Mouse (Mus musculus) forebrain, embryonic 10.5 days (tissue): ENCODE results near the gene Mgll. TPM values are rescaled to one million over a fixed set of nuclear protein-coding genes. Genes with fewer than 3 reads are reported as not detected.

Experiments
- DNase-seq: peaks from one replicate; pipeline ENCODE4 v3.0.0-alpha.2; 2017; ENCODE audit warnings: low spot score; ENCODE audit errors: extremely low spot score
- H3K27ac ChIP-seq: fragments of 300-500 bp; sonication (generic); 2 replicates; pipeline ENCODE4 v1.5.1; 2016; ENCODE audit warnings: mild to moderate bottlenecking
- H3K27me3 ChIP-seq: fragments of 300-500 bp; sonication (generic); 2 replicates; pipeline ENCODE4 v1.6.1; 2016; ENCODE audit warnings: mild to moderate bottlenecking; ENCODE audit not compliant: poor library complexity, severe bottlenecking
- H3K36me3 ChIP-seq: fragments of 300-500 bp; sonication (generic); replicated peaks from 2 replicates; pipeline ENCODE4 v1.6.1; 2016; ENCODE audit warnings: mild to moderate bottlenecking, moderate library complexity
- H3K4me1 ChIP-seq: fragments of 300-500 bp; sonication (generic); 2 replicates; pipeline ENCODE4 v1.6.1; 2016
- H3K4me3 ChIP-seq: fragments of 300-500 bp; sonication (generic); 2 replicates; pipeline ENCODE4 v1.5.1; 2016; ENCODE audit warnings: mild to moderate bottlenecking, moderate library complexity
- H3K9me3 ChIP-seq: fragments of 300-500 bp; sonication (generic); 2 replicates; pipeline ENCODE4 v1.6.1; 2016; ENCODE audit warnings: mild to moderate bottlenecking, moderate library complexity
- WGBS: fragments of 180-500 bp; shearing (Covaris S2); methylation state at CpG from one replicate; pipeline ENCODE4 v1.1.7; 2016; 5-methylcytosine and 5-hydroxymethylcytosine counted together
- polyA plus RNA-seq: library from polyadenylated mRNA; unstranded; fragments of >200 nt; fragmentation: Nextera tagmentation; extraction: Ambion mirVana; gene quantifications from 2 replicates; pipeline ENCODE4 v1.2.1, GENCODE M21; 2016

Mgll gene
- polyA plus RNA-seq, 1 experiment from 2014 or later = 5.8 TPM

DNA sequence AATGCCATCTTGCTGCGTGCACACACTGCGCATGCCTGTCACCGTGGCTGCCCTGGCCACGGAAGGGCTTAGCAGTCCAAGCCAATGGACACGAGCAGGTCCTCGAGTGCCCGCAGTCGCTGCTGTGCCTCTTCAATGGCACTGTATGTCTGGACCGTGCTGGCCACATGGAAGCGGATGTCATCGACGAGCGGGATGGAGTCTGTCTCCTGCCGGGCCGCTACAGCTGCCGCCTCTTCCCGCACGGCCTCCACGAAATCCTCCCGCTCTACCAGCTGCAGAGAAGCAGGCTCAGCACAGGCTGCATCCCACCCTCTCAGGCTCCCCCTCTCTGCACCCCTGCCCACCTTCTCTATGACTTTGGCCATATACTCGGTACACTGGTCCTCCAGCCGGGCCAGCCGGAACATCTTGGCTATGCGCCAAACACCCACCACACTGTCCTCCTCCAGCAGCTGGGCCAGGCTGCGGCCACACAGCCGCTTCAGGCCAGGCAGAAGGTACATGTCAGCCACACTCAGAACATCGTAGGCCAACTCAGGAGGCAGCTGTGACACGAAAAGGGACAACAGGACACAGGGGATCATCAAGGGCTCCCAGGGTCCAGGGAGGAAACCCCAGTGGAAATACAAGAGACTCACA is 112.1 kb downstream of the Mgll start:
- Histone ChIP-seq H3K4me1 (peaks cover 16% of the 10 kb centered on the region), H3K4me3 (no peak overlapping the region), H3K36me3 (peaks cover 34% of the 10 kb centered on the region), H3K9me3 (no peaks in the 10 kb centered on the region), H3K27ac (no peak overlapping the region), H3K27me3 (no peaks in the 10 kb centered on the region)
- WGBS = 92% methylated on average over 28 of the region's 28 CpGs
- no peak for DNase-seq

DNA sequence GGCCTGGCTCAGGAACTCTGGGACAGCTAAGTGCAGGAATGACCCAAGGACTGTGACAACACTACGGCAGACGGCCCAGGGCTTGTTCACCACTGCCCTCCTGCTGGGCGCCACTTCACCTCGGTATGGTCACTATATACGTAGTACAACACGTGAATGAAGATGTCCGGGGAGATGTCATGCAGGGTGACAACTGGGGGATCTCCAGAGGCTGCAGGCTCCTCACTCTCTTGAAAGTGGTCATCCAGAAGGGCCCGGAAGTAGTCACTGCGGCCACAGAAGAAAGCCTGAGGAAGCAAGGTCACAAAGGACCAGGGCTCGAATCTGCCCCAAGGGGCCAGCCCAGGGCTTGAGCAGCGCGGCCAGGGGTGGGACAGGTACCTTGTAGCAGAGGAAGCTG is 113.8 kb downstream of the Mgll start:
- WGBS = 90% methylated on average over 12 of the region's 12 CpGs

DNA sequence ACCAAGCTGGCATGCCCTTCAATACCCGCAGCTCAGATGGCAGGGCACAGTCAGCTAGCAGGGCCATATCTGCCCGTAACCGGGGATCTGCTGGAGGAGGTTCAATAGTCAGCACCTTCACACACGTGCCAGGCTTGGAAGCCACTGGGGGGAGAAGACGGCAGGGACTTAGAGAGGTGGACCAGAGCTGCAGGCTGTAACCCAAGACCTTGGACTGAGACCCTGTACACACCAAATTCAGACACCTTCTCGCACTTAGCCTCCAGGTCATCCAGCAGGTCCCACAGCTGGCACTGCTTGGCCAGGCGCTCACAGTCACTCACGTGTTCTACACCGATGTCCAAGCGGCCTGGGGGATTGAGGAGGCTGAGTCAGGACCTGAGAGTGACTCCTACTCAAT is 114.4 kb downstream of the Mgll start:
- H3K9me3 ChIP-seq = no peaks in the 10 kb centered on the region
- H3K4me1 ChIP-seq = peaks cover 23% of the 10 kb centered on the region
- peaks cover 34% of the 10 kb centered on the region for H3K36me3 ChIP-seq
- no peaks in the 10 kb centered on the region for H3K27me3 ChIP-seq
- 94% methylated on average over 10 of the region's 10 CpGs for WGBS
- H3K4me3 ChIP-seq = no peak overlapping the region
- H3K27ac ChIP-seq = no peak overlapping the region
- no peak for DNase-seq

More for the DNA sequence above, 113.8 kb downstream of the Mgll start:
- no peaks in the 10 kb centered on the region for H3K9me3 ChIP-seq
- no peak overlapping the region for H3K4me3 ChIP-seq
- H3K27me3 ChIP-seq = no peaks in the 10 kb centered on the region
- H3K36me3 ChIP-seq = peaks cover 34% of the 10 kb centered on the region
- H3K27ac ChIP-seq = no peak overlapping the region
- DNase-seq = no peak
- H3K4me1 ChIP-seq = peaks cover 18% of the 10 kb centered on the region

DNA sequence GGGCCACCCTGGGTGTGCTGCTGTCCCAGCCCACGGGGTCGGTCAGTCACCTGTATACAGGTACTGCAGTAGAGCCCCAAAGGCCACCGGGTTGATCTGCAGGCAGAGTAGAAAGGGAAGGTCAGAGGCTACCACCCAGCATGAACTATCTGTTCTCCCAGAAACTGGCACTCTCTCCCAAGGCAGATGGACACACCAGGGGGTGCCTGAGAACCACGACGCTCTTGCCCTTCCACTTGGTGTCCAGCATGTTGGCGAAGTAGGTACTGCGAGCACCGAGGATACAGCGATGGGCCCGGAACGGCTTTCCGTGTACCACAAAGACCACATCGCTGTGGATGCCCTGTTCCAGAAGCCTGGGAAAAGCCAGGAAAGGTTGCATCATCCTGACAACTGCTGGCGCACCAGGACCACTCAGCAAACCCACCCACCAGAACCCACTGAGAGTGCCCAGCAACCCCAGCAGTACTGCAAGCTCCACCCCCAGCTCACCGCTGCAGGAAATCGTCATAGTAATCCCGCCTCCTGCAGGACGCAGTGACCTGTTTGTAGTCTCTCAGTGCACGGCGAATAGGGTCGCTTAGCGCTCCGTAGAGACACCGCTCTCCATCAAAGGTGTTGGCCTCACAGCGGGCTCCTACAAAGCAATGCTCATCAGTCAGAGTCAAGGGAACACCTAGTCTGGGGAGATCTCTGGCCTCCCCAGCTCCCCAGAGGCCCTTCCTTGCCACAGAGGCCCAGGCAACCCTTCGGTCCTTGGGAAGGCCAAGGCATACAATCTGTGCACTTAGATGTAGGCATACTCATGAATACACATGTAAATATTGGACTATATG is 115.1 kb downstream of the Mgll start:
- no peak for DNase-seq
- Histone ChIP-seq H3K27ac (no peak overlapping the region), H3K4me1 (peaks cover 23% of the 10 kb centered on the region), H3K9me3 (no peaks in the 10 kb centered on the region), H3K36me3 (peaks cover 34% of the 10 kb centered on the region), H3K27me3 (no peaks in the 10 kb centered on the region), H3K4me3 (no peak overlapping the region)
- 81% methylated on average over 26 of the region's 26 CpGs for WGBS

DNA sequence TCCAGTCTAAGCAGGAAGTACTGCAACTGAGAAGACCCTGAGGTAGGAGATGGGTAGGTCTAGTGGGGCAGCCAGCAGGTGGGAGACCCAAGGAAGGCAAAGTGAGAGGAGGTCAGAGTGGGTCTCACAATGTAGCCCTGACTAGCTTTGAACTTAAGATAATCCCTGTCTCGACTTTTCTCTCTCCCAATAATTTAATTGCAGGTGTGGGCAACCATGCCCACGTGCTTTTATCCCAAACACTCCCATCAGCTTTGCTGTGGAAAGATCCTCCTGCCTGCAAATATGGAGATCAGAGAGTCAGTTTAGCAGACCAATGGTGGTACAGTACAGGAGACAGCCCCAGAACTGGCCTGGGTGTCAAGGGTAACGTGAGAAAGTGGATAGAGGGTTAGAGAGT is 116.0 kb downstream of the Mgll start:
- 76% methylated on average over 3 of the region's 3 CpGs for WGBS
- no peak overlapping the region for H3K4me3 ChIP-seq
- DNase-seq = no peak
- H3K4me1 ChIP-seq = peaks cover 23% of the 10 kb centered on the region
- H3K27ac ChIP-seq = no peak overlapping the region
- H3K27me3 ChIP-seq = no peaks in the 10 kb centered on the region
- H3K36me3 ChIP-seq = peaks cover 36% of the 10 kb centered on the region
- H3K9me3 ChIP-seq = no peaks in the 10 kb centered on the region

DNA sequence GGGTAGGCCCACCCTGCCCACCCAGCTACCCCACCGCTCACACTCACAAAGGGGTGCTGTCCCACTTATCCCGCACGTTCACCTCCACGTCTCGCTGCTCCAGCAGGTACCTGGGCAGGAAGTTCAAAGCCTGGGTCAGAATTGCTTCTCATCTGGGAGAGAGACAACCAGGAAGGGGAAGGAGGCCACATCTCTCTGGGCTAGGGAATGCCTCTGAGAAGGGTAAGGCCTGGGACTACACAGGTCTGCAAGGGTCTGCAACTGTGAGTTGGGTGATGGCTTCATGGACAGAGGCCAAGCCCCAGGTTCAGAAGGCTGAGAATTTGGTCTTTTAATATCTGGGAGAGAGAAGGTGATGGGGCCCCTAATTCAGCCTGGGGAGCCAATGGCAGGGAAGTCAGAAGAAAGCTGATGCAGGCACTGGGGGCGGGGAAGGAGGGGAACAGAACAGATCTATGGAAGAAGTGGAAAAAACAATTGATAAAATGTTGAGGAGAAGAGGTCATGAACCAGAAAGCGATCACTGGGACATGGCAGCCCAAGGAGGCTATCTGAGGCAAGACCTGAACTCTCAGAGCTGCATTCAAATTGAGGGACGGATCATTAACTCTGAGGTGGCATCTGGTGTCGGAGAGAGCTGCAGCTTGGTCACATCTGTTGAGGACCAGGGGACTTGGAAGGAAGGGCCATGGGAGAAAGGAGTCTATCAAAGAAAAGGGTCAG is 116.7 kb downstream of the Mgll start:
- DNase-seq = no peak
- 56% methylated on average over 9 of the region's 9 CpGs for WGBS
- Histone ChIP-seq H3K36me3 (peaks cover 36% of the 10 kb centered on the region), H3K27ac (peak overlapping the region; percentile 88), H3K27me3 (no peaks in the 10 kb centered on the region), H3K4me1 (peaks cover 23% of the 10 kb centered on the region), H3K4me3 (peak overlapping the region; percentile 83), H3K9me3 (no peaks in the 10 kb centered on the region)

DNA sequence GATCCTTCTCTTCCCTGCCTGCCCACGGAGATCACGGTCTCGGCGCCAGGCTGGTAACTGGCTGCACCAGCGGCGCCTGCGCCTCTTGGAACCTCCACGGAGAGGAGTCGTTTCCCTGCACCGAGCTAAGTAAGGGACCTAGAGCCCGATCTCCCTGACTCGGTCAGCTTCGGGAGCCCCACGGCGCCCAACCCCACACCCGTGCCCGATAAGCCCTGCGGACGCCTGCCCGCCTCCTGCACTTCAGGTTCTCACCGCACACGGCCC is 117.2 kb downstream of the Mgll start:
- peaks cover 23% of the 10 kb centered on the region for H3K4me1 ChIP-seq
- no peak for DNase-seq
- WGBS = under 1% methylated on average over 22 of the region's 22 CpGs
- H3K27me3 ChIP-seq = no peaks in the 10 kb centered on the region
- peaks cover 31% of the 10 kb centered on the region for H3K36me3 ChIP-seq
- no peaks in the 10 kb centered on the region for H3K9me3 ChIP-seq
- peak overlapping the region; percentile 88 for H3K27ac ChIP-seq
- H3K4me3 ChIP-seq = peak overlapping the region; percentile 83

DNA sequence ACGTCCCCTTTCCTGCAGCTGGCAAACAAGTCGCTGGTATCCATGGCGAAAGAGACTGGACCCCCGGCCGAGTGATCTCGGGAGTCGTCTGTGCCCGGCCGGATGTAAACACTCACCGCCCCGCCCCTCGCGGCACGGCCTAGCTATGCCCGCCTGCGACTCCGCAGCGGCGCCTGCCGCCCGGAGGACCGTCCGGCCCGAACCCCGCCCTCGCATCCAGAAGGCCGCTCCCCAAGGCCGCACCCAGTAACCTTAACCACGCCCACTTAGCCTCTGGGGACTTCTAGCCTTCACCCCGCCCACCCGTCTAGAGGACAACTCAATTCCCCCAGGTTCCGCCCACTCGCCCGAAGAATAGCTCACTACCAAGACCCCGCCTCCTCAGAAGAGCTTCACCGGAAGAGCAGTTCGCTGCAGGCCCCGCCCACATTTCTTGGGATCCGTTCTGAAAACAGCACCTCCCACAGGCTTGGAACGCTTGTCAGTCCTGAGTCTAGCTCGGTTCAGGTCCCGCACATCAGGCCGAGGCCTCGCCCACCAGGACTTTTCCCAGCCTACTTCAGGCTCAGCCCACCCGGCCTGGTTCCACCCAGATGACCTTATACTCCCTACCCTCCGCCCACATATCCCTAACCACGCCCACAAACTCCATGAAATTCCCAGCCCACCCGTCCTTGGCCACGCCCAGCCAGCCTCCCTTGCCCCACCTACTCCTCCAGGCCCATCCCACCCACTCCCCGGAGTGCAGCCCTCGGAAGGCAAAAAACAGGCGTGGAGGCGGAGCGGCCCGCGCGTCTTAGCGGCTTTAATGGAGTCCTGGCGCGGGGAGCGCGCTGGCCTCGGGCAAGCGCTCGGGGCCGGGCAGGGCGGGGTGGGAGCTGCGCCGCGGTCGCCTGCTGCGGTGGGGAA is 117.8 kb downstream of the Mgll start, which contains the start of gene Abtb1:
Gene Abtb1 (minus strand): TSS at position 204 of the 909 bp plus-strand sequence.
- Histone ChIP-seq H3K27me3 (no peaks in the 10 kb centered on the region), H3K4me1 (peaks cover 23% of the 10 kb centered on the region), H3K27ac (peak within 1 kb of the TSS; percentile 88), H3K4me3 (peak within 1 kb of the TSS; percentile 83), H3K9me3 (no peaks in the 10 kb centered on the region), H3K36me3 (peaks cover 25% of the 10 kb centered on the region)
- DNase-seq = peak; percentile 98
- under 1% methylated on average over 72 of the region's 72 CpGs for WGBS

DNA sequence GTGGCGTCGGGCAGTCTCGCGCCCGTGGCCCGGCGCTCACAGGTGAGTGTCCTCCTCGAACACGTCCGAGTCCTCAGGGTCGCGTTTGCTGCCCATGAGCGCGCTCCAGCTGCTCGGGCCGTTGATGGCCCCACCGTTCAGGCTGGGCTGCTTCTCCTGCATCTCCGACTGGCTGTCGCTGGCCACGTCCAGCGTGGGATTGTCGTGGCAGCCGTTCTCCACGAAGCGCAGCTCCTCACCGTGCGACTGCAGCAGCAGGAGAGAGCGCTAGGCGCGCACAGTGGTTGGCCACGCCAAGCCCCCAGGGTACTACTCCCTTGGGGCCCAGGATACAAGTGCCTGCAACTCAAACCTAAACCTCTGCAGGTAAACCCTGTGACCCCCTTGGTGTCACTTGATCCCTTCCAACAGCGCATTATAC is 118.5 kb downstream of the Mgll start:
- Histone ChIP-seq H3K4me1 (peaks cover 23% of the 10 kb centered on the region), H3K27me3 (no peaks in the 10 kb centered on the region), H3K4me3 (peak overlapping the region; percentile 83), H3K36me3 (peaks cover 19% of the 10 kb centered on the region), H3K27ac (peak overlapping the region; percentile 88), H3K9me3 (no peaks in the 10 kb centered on the region)
- under 1% methylated on average over 32 of the region's 32 CpGs for WGBS
- DNase-seq = no peak

DNA sequence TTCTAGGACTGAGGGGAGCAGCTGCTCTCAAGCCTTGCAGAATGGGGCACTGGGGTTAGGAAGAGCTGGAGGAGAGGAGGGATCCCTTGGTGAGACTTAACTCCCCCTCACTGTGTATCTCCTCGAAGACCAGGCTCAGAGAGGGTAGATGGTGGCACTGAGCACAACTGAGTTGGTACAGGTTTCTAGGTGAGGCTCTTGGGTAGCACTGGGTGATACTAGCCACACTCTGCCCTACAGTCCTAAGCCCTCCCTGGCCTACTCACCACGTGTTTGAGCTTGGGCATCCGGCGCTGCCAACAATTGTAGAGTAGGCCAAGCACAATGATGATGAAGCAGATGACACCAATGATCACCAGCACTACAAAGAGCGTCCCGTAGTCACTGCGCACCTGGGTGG is 119.0 kb downstream of the Mgll start:
- Histone ChIP-seq H3K36me3 (peaks cover 14% of the 10 kb centered on the region), H3K27ac (peak overlapping the region; percentile 88), H3K9me3 (no peaks in the 10 kb centered on the region), H3K4me3 (peak overlapping the region; percentile 83), H3K27me3 (no peaks in the 10 kb centered on the region), H3K4me1 (peaks cover 23% of the 10 kb centered on the region)
- WGBS = 71% methylated on average over 7 of the region's 7 CpGs
- DNase-seq = no peak

DNA sequence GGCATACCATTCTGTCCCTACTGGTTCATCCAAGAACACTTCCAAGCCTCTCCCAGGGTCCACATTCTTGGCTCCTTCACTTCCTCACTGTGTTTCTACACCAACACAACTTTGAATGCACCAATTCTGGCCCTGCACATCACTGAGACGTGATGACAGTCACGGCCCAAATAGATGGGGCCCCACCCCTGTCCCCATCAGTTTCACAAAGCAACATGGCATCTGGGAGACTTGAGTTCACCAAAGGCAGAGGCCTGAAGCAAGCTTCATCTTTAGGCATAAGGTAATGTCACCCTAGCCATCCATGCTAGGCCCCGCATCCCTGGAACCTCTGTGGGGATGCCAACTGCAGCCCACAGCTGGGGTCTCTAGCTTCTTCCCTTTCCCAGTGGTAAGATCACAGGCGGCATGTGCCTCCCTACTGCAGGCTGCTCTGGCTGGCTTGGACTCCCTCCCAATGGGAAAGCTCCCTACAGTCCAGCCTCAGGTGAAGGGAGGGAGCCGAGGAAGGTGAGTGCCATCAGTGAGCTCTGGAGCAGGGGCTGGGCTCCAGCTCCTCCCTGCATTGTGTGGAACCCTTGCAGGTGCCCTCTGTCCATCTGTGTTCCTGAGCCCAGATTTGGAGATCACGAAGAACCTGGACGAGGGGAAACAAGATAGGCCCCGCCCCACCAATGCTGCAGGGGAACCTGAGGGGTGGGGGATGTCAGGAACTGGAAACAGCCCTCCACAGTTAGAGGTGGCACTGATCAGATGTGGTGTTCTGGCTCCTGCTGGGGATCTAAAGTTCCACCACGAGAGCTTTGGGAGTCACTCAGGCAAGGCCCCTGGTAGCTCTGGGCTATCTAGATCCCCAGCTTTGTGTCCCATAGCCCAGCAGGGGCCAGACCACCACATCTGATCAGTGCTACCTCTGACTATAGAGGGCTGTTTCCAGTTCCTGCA is 119.8 kb downstream of the Mgll start:
- Histone ChIP-seq H3K27ac (no peak overlapping the region), H3K4me1 (peaks cover 23% of the 10 kb centered on the region), H3K27me3 (no peaks in the 10 kb centered on the region), H3K36me3 (peaks cover 11% of the 10 kb centered on the region), H3K4me3 (no peak overlapping the region), H3K9me3 (no peaks in the 10 kb centered on the region)
- DNase-seq = no peak
- 71% methylated on average over 9 of the region's 9 CpGs for WGBS
